Mouse (Mus musculus): ENCODE data around the gene Crybb1. TPM values are rescaled to one million over a fixed set of nuclear protein-coding genes. Genes with fewer than 3 reads are reported as not detected.

Gene Crybb1
- polyA plus RNA-seq, 1 experiment from 2014 or later, result 0.45 TPM

DNA sequence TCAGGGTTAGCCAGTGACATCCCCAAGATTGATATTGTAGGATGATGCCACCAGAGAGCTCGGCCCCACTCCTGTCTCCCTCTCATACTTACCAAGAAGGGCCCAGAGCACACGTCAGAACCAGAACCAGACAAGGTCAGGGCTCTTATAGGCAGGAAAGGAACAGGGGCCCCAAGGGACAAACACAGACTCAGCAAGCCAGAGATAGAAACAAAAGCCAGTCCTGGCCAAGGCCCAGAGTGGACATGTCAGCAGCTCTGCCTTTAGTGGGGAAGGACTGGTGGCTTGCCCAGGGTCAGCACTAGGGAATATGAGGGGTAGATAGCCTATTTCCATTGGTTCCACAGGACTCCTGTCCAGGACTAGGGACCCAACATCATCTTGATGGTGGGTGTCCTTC lies 3.2 kb upstream of the Crybb1 start, which contains the start of gene Cryba4:
Gene Cryba4, minus strand, starts transcription at position 119 of the 400 bp plus-strand sequence.
- ATAC-seq (replicated peaks; ENCODE audit: low FRiP score) (no peak), DNase-seq (ENCODE audit: low spot score) (no peak)
- 60% methylated on average over 2 of the region's 2 CpGs for WGBS
- Histone ChIP-seq H3K27ac (ENCODE audit: low read depth, low read length) (peak within 1 kb of the TSS; percentile 80), H3K36me3 (ENCODE audit: control insufficient read depth, insufficient read depth, low read length) (no peaks in the 10 kb centered on the region), H3K27me3 (replicated peaks; ENCODE audit: control insufficient read depth, insufficient read depth, low read length) (no peaks in the 10 kb centered on the region), H3K9me3 (ENCODE audit: control insufficient read depth, low read length) (no peaks in the 10 kb centered on the region), H3K9ac (ENCODE audit: low read depth, low read length) (no peak within 1 kb of the TSS), H3K4me2 (peak within 1 kb of the TSS; percentile 44), H3K4me3 (ENCODE audit: low read depth, low read length) (no peak within 1 kb of the TSS), H3K4me1 (replicated peaks; ENCODE audit: control insufficient read depth, insufficient read depth, low read length) (peaks cover 8% of the 10 kb centered on the region)

DNA sequence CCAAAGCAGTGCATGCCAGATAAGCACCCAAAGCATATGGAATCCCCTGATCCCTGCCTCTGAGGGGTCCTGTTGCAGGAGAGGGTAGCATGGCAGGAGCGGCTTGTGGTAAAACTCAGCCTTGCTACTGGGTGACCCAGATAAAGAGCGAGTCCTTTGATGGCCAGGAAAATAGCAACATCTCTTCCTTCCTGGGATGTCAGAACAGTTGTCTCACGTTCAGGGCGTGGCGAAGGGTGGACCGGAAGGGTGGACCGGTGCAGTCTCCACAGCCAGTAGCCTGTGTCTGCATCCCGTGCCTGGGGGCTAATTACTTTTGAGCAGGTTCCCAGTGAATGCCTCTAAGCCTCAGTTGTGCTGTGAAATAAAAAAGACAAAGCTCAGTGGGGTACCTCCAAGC lies 2.4 kb upstream of the Crybb1 start:
- H3K36me3 ChIP-seq (ENCODE audit: control insufficient read depth, insufficient read depth, low read length), result no peaks in the 10 kb centered on the region
- peak; percentile 56 for DNase-seq (ENCODE audit: low spot score)
- no peaks in the 10 kb centered on the region for H3K27me3 ChIP-seq (replicated peaks; ENCODE audit: control insufficient read depth, insufficient read depth, low read length)
- H3K27ac ChIP-seq (ENCODE audit: low read depth, low read length), result peak overlapping the region; percentile 80
- no peak overlapping the region for H3K4me3 ChIP-seq (ENCODE audit: low read depth, low read length)
- peak overlapping the region; percentile 44 for H3K4me2 ChIP-seq
- peak; percentile 86 for ATAC-seq (replicated peaks; ENCODE audit: low FRiP score)
- H3K9me3 ChIP-seq (ENCODE audit: control insufficient read depth, low read length), result no peaks in the 10 kb centered on the region
- 29% methylated on average over 8 of the region's 8 CpGs for WGBS
- no peak overlapping the region; the same call in 1 of the 2 replicates for H3K9ac ChIP-seq (ENCODE audit: low read depth, low read length)
- peaks cover 8% of the 10 kb centered on the region for H3K4me1 ChIP-seq (replicated peaks; ENCODE audit: control insufficient read depth, insufficient read depth, low read length)

DNA sequence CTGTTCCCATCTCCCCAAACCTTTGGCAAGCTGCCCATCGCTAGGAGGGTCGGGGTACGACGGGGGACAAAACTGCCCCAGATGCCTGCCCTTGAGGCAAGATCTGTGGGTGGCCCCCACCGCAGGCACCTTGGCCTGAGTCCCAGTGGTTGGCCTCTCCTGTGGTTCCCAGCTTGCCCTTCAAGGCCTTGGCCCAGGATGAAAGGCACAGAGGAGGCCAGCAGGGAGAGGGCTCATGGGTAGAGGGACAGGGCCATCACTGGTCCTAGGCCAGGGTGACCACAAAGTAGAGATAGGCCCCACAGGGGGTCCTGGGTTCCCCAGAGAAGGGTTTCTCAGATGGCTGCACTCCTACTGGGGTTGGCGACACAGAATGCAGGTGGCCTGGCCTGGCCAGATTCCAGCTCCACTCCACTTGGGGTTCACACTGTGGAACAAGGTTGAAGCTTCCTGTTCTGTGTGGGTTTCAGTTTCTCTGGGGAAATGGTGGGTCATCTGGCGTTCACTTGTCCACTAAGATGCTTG lies 1.3 kb upstream of the Crybb1 start:
- no peak for DNase-seq (ENCODE audit: low spot score)
- ATAC-seq (replicated peaks; ENCODE audit: low FRiP score), result no peak
- 78% methylated on average over 7 of the region's 7 CpGs for WGBS
- Histone ChIP-seq H3K27ac (ENCODE audit: low read depth, low read length) (no peak overlapping the region; the same call in 1 of the 2 replicates), H3K4me3 (ENCODE audit: low read depth, low read length) (no peak overlapping the region), H3K4me1 (replicated peaks; ENCODE audit: control insufficient read depth, insufficient read depth, low read length) (peaks cover 8% of the 10 kb centered on the region), H3K9me3 (ENCODE audit: control insufficient read depth, low read length) (no peaks in the 10 kb centered on the region), H3K9ac (ENCODE audit: low read depth, low read length) (no peak overlapping the region), H3K27me3 (replicated peaks; ENCODE audit: control insufficient read depth, insufficient read depth, low read length) (no peaks in the 10 kb centered on the region), H3K36me3 (ENCODE audit: control insufficient read depth, insufficient read depth, low read length) (no peaks in the 10 kb centered on the region), H3K4me2 (no peak overlapping the region)

DNA sequence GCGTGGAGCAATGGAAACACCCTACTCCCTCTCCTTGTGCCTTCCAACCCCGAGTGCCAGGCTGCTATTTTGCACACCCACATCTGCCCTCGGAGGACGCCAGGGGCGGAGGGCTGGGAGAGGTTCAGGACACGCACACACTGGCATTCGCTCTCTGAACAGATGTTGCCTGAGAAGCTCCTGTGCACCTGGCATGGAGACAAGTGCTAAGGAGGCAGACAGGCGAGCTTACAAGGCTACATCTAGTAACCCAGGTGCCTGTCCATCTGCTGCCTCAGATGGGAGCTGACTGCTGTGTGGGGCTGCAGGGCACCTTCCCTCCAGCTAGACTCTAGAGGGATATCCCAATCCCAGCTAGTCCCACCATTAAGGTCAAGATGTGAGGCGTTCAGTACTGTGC lies 842 bp downstream of the Crybb1 start:
- WGBS, result 78% methylated on average over 9 of the region's 9 CpGs
- Histone ChIP-seq H3K27ac (ENCODE audit: low read depth, low read length) (no peak overlapping the region), H3K4me2 (no peak overlapping the region), H3K9ac (ENCODE audit: low read depth, low read length) (no peak overlapping the region), H3K4me3 (ENCODE audit: low read depth, low read length) (no peak overlapping the region), H3K4me1 (replicated peaks; ENCODE audit: control insufficient read depth, insufficient read depth, low read length) (peaks cover 8% of the 10 kb centered on the region), H3K36me3 (ENCODE audit: control insufficient read depth, insufficient read depth, low read length) (no peaks in the 10 kb centered on the region), H3K27me3 (replicated peaks; ENCODE audit: control insufficient read depth, insufficient read depth, low read length) (peaks cover 5% of the 10 kb centered on the region), H3K9me3 (ENCODE audit: control insufficient read depth, low read length) (no peaks in the 10 kb centered on the region)
- no peak for DNase-seq (ENCODE audit: low spot score)
- ATAC-seq (replicated peaks; ENCODE audit: low FRiP score), result no peak

DNA sequence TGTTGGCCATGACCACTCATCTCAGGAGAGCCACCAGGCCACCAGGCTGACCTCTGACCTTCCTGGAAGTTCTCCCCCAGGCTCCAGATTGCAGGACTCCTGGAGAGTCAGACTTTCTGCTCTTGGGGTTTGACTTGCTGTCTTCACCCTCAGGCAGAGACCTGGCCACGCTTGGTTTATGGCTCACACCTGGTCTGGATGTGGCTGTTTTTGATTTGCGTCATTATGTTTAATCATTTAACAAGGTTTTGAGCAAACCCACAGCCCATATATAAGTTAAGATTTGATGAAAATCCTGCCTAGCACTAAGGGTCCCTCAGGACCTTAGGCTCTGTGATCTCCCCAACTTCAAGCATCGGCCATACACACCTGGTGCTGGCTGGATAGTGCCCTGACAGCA lies 2.3 kb downstream of the Crybb1 start:
- no peak overlapping the region for H3K9ac ChIP-seq (ENCODE audit: low read depth, low read length)
- WGBS, result 83% methylated on average over 3 of the region's 3 CpGs
- H3K9me3 ChIP-seq (ENCODE audit: control insufficient read depth, low read length), result no peaks in the 10 kb centered on the region
- H3K36me3 ChIP-seq (ENCODE audit: control insufficient read depth, insufficient read depth, low read length), result no peaks in the 10 kb centered on the region
- no peak overlapping the region for H3K4me3 ChIP-seq (ENCODE audit: low read depth, low read length)
- H3K4me1 ChIP-seq (replicated peaks; ENCODE audit: control insufficient read depth, insufficient read depth, low read length), result peaks cover 2% of the 10 kb centered on the region
- DNase-seq (ENCODE audit: low spot score), result no peak
- ATAC-seq (replicated peaks; ENCODE audit: low FRiP score), result no peak
- H3K27ac ChIP-seq (ENCODE audit: low read depth, low read length), result no peak overlapping the region
- H3K4me2 ChIP-seq, result no peak overlapping the region
- H3K27me3 ChIP-seq (replicated peaks; ENCODE audit: control insufficient read depth, insufficient read depth, low read length), result peaks cover 5% of the 10 kb centered on the region

- 74% methylated on average over 16 of the region's 16 CpGs for WGBS
- Histone ChIP-seq H3K27me3 (replicated peaks; ENCODE audit: control insufficient read depth, insufficient read depth, low read length) (peaks cover 5% of the 10 kb centered on the region), H3K27ac (ENCODE audit: low read depth, low read length) (no peak overlapping the region), H3K4me1 (replicated peaks; ENCODE audit: control insufficient read depth, insufficient read depth, low read length) (no peaks in the 10 kb centered on the region; the same call in 1 of the 2 replicates), H3K36me3 (ENCODE audit: control insufficient read depth, insufficient read depth, low read length) (no peaks in the 10 kb centered on the region), H3K4me3 (ENCODE audit: low read depth, low read length) (no peak overlapping the region), H3K4me2 (no peak overlapping the region), H3K9me3 (ENCODE audit: control insufficient read depth, low read length) (no peaks in the 10 kb centered on the region), H3K9ac (ENCODE audit: low read depth, low read length) (no peak overlapping the region)
- ATAC-seq (replicated peaks; ENCODE audit: low FRiP score) (no peak), DNase-seq (ENCODE audit: low spot score) (no peak)
These were observed 4.4 kb downstream of the Crybb1 start for GRCm38 (mm10) chr5:112259862-112260650.

DNA sequence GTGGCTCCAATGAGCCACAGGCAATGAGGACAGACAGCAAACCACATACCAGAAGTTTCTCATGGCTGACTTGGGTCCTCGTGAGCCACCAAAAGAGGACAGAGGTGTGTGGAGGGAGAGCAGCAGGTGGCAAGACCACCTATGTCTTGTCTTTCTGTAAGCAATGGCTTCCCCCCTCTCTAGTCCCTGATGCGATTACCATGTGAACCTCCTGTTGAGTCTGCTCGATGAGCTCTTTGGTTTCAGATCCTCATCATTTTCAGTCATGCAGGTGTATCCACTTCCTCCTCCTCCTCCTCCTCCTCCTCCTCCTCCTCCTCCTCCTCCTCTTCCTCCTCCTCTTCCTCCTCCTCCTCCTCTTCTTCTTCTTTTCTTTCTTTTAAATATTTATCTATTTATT lies 5.2 kb downstream of the Crybb1 start:
- DNase-seq (ENCODE audit: low spot score) (no peak), ATAC-seq (replicated peaks; ENCODE audit: low FRiP score) (no peak)
- no peaks in the 10 kb centered on the region for H3K36me3 ChIP-seq (ENCODE audit: control insufficient read depth, insufficient read depth, low read length)
- H3K4me1 ChIP-seq (replicated peaks; ENCODE audit: control insufficient read depth, insufficient read depth, low read length), result peaks cover 8% of the 10 kb centered on the region
- WGBS, result 76% methylated on average over 3 of the region's 3 CpGs
- H3K4me2 ChIP-seq, result no peak overlapping the region
- H3K27me3 ChIP-seq (replicated peaks; ENCODE audit: control insufficient read depth, insufficient read depth, low read length), result peaks cover 5% of the 10 kb centered on the region
- H3K27ac ChIP-seq (ENCODE audit: low read depth, low read length), result no peak overlapping the region
- no peak overlapping the region for H3K9ac ChIP-seq (ENCODE audit: low read depth, low read length)
- H3K9me3 ChIP-seq (ENCODE audit: control insufficient read depth, low read length), result no peaks in the 10 kb centered on the region
- no peak overlapping the region for H3K4me3 ChIP-seq (ENCODE audit: low read depth, low read length)

DNA sequence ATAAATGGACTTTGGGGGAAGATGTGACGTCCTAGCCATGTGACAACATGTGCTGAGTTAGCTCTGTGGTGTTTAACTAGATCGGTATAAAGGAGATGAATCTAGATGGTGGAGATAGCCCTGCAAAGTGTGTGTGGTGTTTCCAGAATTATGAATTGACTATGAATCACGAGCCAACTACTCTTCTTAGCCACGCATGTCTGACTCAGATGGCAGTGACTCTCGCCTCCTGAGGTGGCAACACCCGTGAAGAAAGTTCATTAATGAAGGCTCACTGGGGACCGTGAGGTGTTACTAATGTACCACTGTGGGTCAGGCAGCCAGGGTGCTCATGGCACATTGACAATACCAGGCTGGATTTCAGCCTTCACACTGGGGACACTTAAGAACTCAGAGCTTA lies 8.5 kb downstream of the Crybb1 start:
- Histone ChIP-seq H3K4me1 (replicated peaks; ENCODE audit: control insufficient read depth, insufficient read depth, low read length) (peaks cover 24% of the 10 kb centered on the region), H3K27ac (ENCODE audit: low read depth, low read length) (no peak overlapping the region), H3K4me3 (ENCODE audit: low read depth, low read length) (no peak overlapping the region), H3K27me3 (replicated peaks; ENCODE audit: control insufficient read depth, insufficient read depth, low read length) (peaks cover 9% of the 10 kb centered on the region), H3K9me3 (ENCODE audit: control insufficient read depth, low read length) (no peaks in the 10 kb centered on the region), H3K4me2 (no peak overlapping the region), H3K9ac (ENCODE audit: low read depth, low read length) (no peak overlapping the region), H3K36me3 (ENCODE audit: control insufficient read depth, insufficient read depth, low read length) (no peaks in the 10 kb centered on the region)
- DNase-seq (ENCODE audit: low spot score), result no peak
- 80% methylated on average over 7 of the region's 7 CpGs for WGBS
- no peak for ATAC-seq (replicated peaks; ENCODE audit: low FRiP score)

GRCm38 (mm10) chr5:112265110-112265509 lies 9.5 kb downstream of the Crybb1 start:
- H3K27ac ChIP-seq (ENCODE audit: low read depth, low read length), result no peak overlapping the region

More at GRCm38 (mm10) chr5:112265110-112265509, 9.5 kb downstream of the Crybb1 start:
- Histone ChIP-seq H3K36me3 (ENCODE audit: control insufficient read depth, insufficient read depth, low read length) (no peaks in the 10 kb centered on the region), H3K4me1 (replicated peaks; ENCODE audit: control insufficient read depth, insufficient read depth, low read length) (peaks cover 24% of the 10 kb centered on the region), H3K9me3 (ENCODE audit: control insufficient read depth, low read length) (no peaks in the 10 kb centered on the region), H3K4me2 (peak overlapping the region; percentile 60), H3K27me3 (replicated peaks; ENCODE audit: control insufficient read depth, insufficient read depth, low read length) (peaks cover 13% of the 10 kb centered on the region), H3K9ac (ENCODE audit: low read depth, low read length) (no peak overlapping the region), H3K4me3 (ENCODE audit: low read depth, low read length) (no peak overlapping the region)
- 79% methylated on average over 5 of the region's 5 CpGs for WGBS
- no peak for DNase-seq (ENCODE audit: low spot score)
- ATAC-seq (replicated peaks; ENCODE audit: low FRiP score), result no peak

All from liver, embryonic 11.5 days (tissue).